Mouse (Mus musculus) heart, adult 2 months (tissue): ENCODE measurements at regions not wholly inside any gene's neighbourhood (a gene's known extent, or its start where the extent isn't known, plus 50 kb on each side); places are given as distances from the start of the nearest gene placed in this dataset.

Experiments
- CTCF ChIP-seq: fragments of 200-600 bp; IDR thresholded peaks from 2 replicates; pipeline ENCODE4 v1.8.1; 2022; ENCODE audit warnings: antibody characterized with exemption, mild to moderate bottlenecking, moderate library complexity
- POLR2A ChIP-seq: fragments of 200-500 bp; IDR thresholded peaks from 2 replicates; pipeline ENCODE4 v1.6.1; 2011; ENCODE audit warnings: mild to moderate bottlenecking, low read depth, low read length, control low read depth; ENCODE audit not compliant: insufficient read depth

- TF ChIP-seq CTCF (no peak), POLR2A (no peak)
These were observed 355.4 kb upstream of the Nfe2l3 start for GRCm38 (mm10) chr6:51076861-51077768.
